Mouse (Mus musculus) cerebellum, postnatal 4 days (tissue): Measurements from ENCODE around the gene Abcf2.

Experiments used
- DNase-seq, 2 experiments: peaks; one replicate each; pipeline ENCODE4 v3.0.0; 2022; ENCODE audit warnings: low spot score in 2 of 2, mixed read lengths in 1 of 2

Abcf2 gene

DNA sequence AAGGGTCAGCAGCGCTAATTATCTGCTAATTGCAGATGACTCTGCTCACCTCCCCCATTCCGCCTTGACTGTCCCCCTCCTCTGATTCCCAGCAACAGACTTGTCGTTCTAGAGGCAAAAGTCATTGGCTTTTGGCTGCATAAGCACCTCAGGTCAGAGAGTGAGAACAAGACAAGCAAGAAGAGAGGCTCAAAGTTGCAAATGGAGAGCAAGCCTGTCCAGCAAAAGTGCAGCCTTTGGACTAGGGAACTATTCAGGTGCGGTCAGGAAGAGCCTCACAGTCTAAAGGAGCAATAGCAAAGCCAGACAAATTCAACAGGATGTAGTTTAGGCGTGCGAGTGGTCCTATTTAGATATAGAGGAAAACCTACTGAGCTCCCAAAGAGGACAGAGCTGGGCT is 49.5 kb downstream of the Abcf2 start:
- DNase-seq: no peak

DNA sequence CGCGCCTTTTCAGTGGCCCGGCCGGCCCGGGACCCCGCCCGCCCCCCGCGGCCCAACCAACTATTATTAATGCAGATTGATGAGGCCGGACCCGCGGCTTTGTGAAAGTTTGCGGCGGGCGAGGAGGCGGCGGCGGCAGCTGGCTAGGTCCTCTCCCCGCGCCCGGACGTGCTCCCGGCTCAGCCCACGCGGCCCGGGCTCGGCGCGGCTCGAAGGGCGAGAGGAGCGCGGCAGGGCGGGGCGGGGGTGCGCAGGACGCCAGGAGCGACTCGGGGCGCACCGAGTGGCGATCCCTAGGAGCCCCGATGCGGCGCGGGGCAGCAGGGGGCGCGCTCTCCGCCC is 50.4 kb downstream of the Abcf2 start, which contains the start of gene Gbx1:
Gene Gbx1 (minus strand): TSS at position 314 of the 342 bp plus-strand sequence.
- DNase-seq: no peak

DNA sequence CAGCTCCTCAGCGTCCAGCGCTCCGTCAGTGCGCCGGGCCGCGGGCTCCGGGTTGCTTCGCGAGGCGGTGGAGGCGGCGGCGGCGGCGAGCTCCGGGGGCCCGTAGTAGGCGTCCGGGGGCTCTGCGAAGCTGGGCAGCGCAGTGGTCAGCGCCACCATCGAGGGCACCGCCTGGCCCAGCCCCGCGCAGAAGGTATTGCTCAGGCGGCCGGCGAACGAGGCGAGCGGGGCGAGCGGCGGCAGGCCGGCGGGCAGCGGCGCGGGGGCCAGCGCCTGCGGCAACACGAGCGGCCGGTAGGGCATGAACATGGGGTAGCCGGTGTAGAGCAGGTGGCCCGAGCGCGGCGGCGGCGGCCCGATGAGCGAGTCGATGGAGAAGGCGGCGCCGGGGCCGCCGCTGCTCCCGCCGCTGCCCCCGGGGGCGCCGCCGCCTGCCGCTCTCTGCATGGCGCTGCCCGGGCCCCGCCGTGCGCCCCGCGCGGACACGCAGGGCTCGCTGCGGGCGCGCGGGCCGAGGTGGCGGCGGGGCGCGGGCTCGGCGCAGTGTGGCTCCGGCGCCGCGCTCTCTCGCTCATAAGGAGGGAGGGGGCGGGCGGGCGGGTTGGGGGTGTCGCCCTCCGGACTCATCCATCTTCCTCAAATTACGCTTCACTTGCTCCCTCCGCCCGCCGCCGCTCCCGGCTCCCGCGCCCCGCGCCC is 50.9 kb downstream of the Abcf2 start:
- DNase-seq: no peak

DNA sequence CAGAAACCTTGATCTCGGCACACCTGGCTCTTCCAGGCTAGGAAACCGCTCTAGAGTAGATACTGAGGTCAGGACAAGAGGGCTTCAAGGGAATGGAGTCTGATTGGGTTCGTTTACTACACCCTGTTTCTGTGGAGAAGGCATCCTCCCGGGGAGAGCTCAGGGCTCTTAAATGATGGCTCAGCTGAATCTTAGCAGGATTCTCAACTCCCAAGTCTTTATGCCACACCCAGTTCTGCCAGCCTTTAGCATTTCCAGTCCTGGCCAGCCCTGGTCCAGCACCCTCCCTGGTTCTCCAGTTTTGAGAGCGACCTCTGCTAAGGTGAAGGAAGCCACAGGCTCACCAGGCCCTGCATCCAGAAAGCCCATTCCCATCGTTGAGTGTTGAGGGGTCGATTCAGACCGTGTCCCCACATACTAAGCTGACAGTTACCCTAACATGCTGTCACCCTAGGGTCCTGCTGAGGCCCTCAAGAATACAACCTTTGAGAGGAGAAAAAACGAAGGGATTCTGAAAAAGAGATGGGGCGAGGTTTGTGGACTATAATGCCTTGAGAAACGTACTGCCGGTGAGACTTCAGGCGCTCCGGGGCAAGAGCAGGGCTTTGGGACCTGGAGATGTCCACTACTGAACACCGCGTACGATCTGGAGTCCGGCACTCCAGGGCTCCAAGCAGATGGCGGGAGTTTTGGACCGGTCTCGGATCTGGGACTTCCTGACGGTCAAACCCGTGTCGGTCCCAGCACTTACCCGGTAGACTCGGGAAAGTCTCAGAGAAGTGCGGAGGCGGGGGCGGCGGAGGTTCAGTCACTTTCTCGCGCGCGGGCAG is 51.7 kb downstream of the Abcf2 start:
- DNase-seq: no peak

DNA sequence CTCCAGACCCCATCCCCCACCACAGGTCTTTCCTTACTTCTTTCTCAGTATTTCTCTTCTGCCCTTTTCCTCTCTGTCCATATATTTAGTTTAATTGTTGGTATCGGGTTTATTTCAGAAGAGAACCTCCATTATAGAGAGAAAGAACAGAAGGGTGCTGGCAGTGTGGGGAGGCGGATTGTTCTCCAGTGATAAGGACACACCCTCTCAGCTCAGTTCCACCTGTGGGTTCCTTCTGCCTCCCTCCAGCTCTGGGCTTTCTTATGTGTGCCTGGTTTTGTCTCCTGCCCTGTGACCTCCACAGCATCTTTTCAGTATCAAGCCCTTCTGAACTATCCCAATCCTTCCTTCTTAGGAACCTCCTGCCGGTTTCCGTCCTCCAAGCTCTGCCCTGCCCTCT is 52.7 kb downstream of the Abcf2 start:
- no peak for DNase-seq

DNA sequence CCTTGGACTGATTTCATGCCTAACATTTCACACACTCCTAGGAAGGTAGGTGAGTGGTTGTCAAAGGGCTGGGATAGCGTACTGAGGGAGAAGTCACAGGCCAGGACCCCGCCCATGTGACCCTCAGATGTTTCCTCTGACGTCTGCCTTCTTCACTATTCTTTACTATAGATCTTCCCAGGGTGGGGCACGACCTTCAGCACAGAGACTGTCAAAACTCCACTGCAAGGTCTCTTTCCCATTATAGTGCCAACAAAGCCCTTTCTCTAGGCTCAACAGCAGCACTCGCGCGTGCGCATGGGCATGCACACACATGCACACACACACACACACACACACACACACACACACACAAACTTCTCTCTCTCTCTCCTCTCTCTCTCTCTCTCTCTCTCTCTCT is 53.5 kb downstream of the Abcf2 start:
- DNase-seq: no peak

DNA sequence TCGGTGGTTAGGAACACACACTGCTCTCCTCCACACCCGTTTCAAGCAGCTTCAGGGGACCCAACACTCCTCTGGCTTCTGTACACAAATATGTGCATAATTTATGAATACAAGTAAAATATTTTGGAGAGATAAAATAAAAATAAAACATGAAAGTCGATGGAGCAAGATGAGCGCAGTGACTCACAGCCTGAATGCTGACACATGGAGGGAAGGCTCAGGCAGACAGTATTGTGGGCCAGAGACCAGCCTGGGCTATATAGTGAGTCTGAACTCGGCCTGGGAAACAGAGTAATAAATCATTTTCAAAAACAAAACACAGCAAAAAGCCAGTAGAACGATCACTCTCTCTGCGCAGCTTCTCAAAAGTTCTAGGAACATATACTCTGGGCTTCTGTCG is 55.9 kb downstream of the Abcf2 start:
- no peak for DNase-seq
